Mouse (Mus musculus) forebrain, embryonic 13.5 days (tissue): Measurements from ENCODE around the gene Ccno. TPM values are rescaled to one million over a fixed set of nuclear protein-coding genes. Genes with fewer than 3 reads are reported as not detected.
A peak's percentile ranks its signal among the peaks of the same experiment; 100 is the strongest.
"Not testable (repeated sequence)": the region's sequence is repeated elsewhere in the genome, so short reads cannot be mapped to it uniquely, and the experiment has no call there.

ENCODE experiments used
- ATAC-seq: fragments of 200-750 bp; cut with Nextera tagmentation; 2 replicates; pipeline ENCODE4 v1.8.0; 2017
- H3K27ac ChIP-seq: fragments of 300-500 bp; sonication (generic); 2 replicates; pipeline ENCODE4 v1.5.1; 2015; ENCODE audit warnings: inconsistent platforms, mild to moderate bottlenecking, moderate library complexity
- H3K27me3 ChIP-seq: fragments of 300-500 bp; sonication (generic); 2 replicates; pipeline ENCODE4 v1.6.1; 2015; ENCODE audit warnings: mild to moderate bottlenecking, inconsistent platforms
- H3K36me3 ChIP-seq: fragments of 300-500 bp; sonication (generic); 2 replicates; pipeline ENCODE4 v1.6.1; 2015; ENCODE audit warnings: mild to moderate bottlenecking, inconsistent platforms; ENCODE audit not compliant: poor library complexity, severe bottlenecking
- H3K4me1 ChIP-seq: fragments of 300-500 bp; sonication (generic); 2 replicates; pipeline ENCODE4 v1.6.1; 2015; ENCODE audit warnings: inconsistent platforms
- H3K4me2 ChIP-seq: fragments of 300-500 bp; sonication (generic); 2 replicates; pipeline ENCODE4 v1.6.1; 2015; ENCODE audit warnings: inconsistent platforms, mild to moderate bottlenecking, moderate library complexity
- H3K4me3 ChIP-seq: fragments of 300-500 bp; sonication (generic); 2 replicates; pipeline ENCODE4 v1.5.1; 2015; ENCODE audit warnings: mild to moderate bottlenecking, inconsistent platforms
- H3K9ac ChIP-seq: fragments of 300-500 bp; sonication (generic); 2 replicates; pipeline ENCODE4 v1.6.1; 2015; ENCODE audit warnings: mild to moderate bottlenecking, inconsistent platforms
- H3K9me3 ChIP-seq: fragments of 300-500 bp; sonication (generic); replicated peaks from 2 replicates; pipeline ENCODE4 v1.6.1; 2016; ENCODE audit warnings: inconsistent platforms
- WGBS: fragments of 180-500 bp; shearing (Covaris S2); methylation state at CpG from one replicate; pipeline ENCODE4 v1.1.7; 2015; 5-methylcytosine and 5-hydroxymethylcytosine counted together
- polyA plus RNA-seq: library from polyadenylated mRNA; unstranded; fragments of >200 nt; fragmentation: Nextera tagmentation; extraction: Ambion mirVana; gene quantifications from 2 replicates; pipeline ENCODE4 v1.2.1, GENCODE M21; 2015

Gene Ccno
- polyA plus RNA-seq, 1 experiment from 2014 or later = 1.9 TPM

- WGBS = 58% methylated on average over 20 of the region's 20 CpGs
- H3K27ac ChIP-seq, H3K9ac ChIP-seq, H3K9me3 ChIP-seq, H3K4me3 ChIP-seq, H3K36me3 ChIP-seq, H3K27me3 ChIP-seq, H3K4me1 ChIP-seq: not testable (repeated sequence)
- ATAC-seq = peak; percentile 91; the same call in 1 of the 2 replicates
- peak overlapping the region; percentile 19; the same call in 1 of the 2 replicates for H3K4me2 ChIP-seq
These were observed 25.8 kb downstream of the Ccno start for GRCm38 (mm10) chr13:113013174-113013953.

GRCm38 (mm10) chr13:113021521-113021920, 33.9 kb downstream of the Ccno start:
- no peak for ATAC-seq
- H3K36me3 ChIP-seq = no peaks in the 10 kb centered on the region
- H3K27ac ChIP-seq = no peak overlapping the region

DNA sequence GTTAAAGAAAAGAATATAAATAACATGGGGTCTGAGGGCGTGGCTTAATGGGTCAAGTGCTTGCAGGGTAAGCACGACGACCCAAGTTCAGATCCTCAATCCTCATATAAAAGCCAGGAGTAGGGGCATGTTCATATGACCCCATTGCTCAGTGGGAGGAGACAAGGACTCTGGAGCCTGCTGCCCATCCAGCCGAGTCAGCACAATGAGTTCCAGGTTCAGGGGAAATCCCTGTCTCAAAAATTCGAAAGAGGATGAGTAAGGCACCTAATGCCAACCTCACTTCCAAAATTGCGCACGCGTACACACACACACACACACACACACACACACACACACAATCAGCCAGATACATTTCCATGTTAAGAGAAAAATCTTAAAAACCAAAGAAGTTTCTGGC, 34.9 kb downstream of the Ccno start:
- no peak for ATAC-seq
- H3K36me3 ChIP-seq = no peaks in the 10 kb centered on the region
- H3K9ac ChIP-seq = no peak overlapping the region
- H3K4me1 ChIP-seq = no peaks in the 10 kb centered on the region
- H3K27ac ChIP-seq = no peak overlapping the region
- no peaks in the 10 kb centered on the region for H3K9me3 ChIP-seq
- no peak overlapping the region for H3K4me3 ChIP-seq
- H3K27me3 ChIP-seq = peaks cover 2% of the 10 kb centered on the region; the same call in 1 of the 2 replicates
- no peak overlapping the region for H3K4me2 ChIP-seq
- WGBS = 75% methylated on average over 8 of the region's 8 CpGs

More at GRCm38 (mm10) chr13:113021521-113021920, 33.9 kb downstream of the Ccno start:
- Histone ChIP-seq H3K27me3 (peaks cover 2% of the 10 kb centered on the region; the same call in 1 of the 2 replicates), H3K4me3 (no peak overlapping the region), H3K9ac (no peak overlapping the region), H3K9me3 (no peaks in the 10 kb centered on the region), H3K4me2 (no peak overlapping the region), H3K4me1 (no peaks in the 10 kb centered on the region)
- 85% methylated on average over 2 of the region's 2 CpGs for WGBS

- no peak overlapping the region for H3K4me2 ChIP-seq
- peaks cover 9% of the 10 kb centered on the region; the same call in 1 of the 2 replicates for H3K27me3 ChIP-seq
- H3K4me3 ChIP-seq = no peak overlapping the region
- 85% methylated on average over 17 of the region's 17 CpGs for WGBS
- H3K4me1 ChIP-seq = no peaks in the 10 kb centered on the region
- H3K9ac ChIP-seq = no peak overlapping the region
- H3K9me3 ChIP-seq = no peaks in the 10 kb centered on the region
- no peak overlapping the region for H3K27ac ChIP-seq
- ATAC-seq = no peak
- H3K36me3 ChIP-seq = no peaks in the 10 kb centered on the region
These were observed 35.9 kb downstream of the Ccno start for GRCm38 (mm10) chr13:113023274-113024143.

DNA sequence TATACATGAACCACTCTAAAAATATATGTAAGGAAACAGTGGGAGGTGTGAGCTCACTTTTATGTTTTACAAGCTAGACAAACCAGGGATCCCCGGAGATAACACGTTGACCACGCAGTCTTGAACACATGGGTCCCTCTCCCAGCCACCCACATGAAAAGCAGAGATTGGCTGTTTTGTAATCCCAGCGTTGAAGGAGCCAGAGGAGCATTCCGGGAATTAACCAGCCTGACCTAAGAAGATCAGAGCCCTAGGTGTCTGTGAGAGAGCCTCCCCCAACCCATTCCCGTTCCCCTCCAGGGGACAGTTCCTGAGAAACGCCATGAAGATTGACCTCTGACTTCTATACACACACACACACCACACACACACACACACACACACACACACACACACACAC, 43.7 kb downstream of the Ccno start:
- whole genome bisulfite sequencing = 2% methylated on average over 7 of the region's 7 CpGs
- peak overlapping the region; percentile 56 for H3K4me3 ChIP-seq
- H3K4me2 ChIP-seq = peak overlapping the region; percentile 77
- peaks cover 24% of the 10 kb centered on the region for H3K4me1 ChIP-seq
- H3K27ac ChIP-seq = no peak overlapping the region
- no peaks in the 10 kb centered on the region for H3K9me3 ChIP-seq
- H3K27me3 ChIP-seq = peaks cover 59% of the 10 kb centered on the region
- peak; percentile 0; the same call in 1 of the 2 replicates for ATAC-seq
- H3K36me3 ChIP-seq = no peaks in the 10 kb centered on the region
- H3K9ac ChIP-seq = 0 out of 2 replicates have a peak overlapping the region, but pooled peaks have one; percentile 71

DNA sequence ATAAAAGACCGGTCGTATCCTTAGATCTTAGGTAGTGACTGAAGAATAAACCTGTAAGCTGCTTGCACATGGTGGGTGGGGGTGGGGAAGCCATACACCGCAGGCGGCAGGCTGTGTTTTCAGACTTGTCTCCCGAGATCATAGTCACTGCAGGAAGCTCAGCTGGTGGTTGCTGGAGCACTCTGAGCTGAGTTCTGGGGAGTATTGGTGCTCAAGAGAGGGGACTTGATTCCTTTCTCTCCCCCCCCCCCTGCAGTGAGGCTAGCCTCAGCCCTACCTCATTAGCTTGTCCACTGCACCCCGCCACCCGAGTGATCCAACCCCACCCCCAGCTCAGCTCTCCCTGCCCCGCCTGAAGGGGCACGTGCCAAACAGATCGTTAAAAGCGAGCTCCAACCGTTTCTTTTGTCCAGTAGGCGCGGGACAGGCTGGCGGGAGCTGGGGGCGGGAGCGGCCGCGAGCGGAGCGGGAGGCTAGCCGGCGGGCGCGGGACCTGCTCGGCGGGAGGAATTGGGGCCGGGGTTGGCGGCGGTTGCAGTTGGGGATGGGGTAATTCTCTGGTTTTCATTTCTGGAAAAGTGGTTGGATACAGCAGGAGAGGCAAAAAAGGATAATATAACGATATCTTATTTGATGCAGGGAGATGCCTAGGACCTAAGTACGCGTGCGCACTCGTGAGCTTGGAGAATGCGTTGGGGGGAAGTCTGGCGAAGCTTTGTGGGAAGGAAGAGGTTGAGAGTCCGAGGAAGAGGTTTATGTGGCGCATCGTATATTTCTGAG, 44.4 kb downstream of the Ccno start:
- Histone ChIP-seq H3K27me3 (peaks cover 59% of the 10 kb centered on the region), H3K9me3 (no peaks in the 10 kb centered on the region)
- WGBS = under 1% methylated on average over 40 of the region's 40 CpGs

GRCm38 (mm10) chr13:113032831-113033230, 45.2 kb downstream of the Ccno start:
- H3K4me1 ChIP-seq = peaks cover 24% of the 10 kb centered on the region
- no peaks in the 10 kb centered on the region for H3K9me3 ChIP-seq
- peak overlapping the region; percentile 77; the same call in 1 of the 2 replicates for H3K4me2 ChIP-seq
- no peak overlapping the region for H3K9ac ChIP-seq
- H3K27me3 ChIP-seq = peaks cover 62% of the 10 kb centered on the region
- H3K4me3 ChIP-seq = no peak overlapping the region
- H3K36me3 ChIP-seq = no peaks in the 10 kb centered on the region
- no peak for ATAC-seq
- no peak overlapping the region for H3K27ac ChIP-seq

More for the DNA sequence above, 44.4 kb downstream of the Ccno start:
- H3K27ac ChIP-seq = 0 out of 2 replicates have a peak overlapping the region, but pooled peaks have one; percentile 10
- peak; percentile 57 for ATAC-seq
- H3K4me2 ChIP-seq = peak overlapping the region; percentile 77
- peak overlapping the region; percentile 56 for H3K4me3 ChIP-seq
- H3K9ac ChIP-seq = peak overlapping the region; percentile 71
- H3K36me3 ChIP-seq = no peaks in the 10 kb centered on the region
- peaks cover 24% of the 10 kb centered on the region for H3K4me1 ChIP-seq

DNA sequence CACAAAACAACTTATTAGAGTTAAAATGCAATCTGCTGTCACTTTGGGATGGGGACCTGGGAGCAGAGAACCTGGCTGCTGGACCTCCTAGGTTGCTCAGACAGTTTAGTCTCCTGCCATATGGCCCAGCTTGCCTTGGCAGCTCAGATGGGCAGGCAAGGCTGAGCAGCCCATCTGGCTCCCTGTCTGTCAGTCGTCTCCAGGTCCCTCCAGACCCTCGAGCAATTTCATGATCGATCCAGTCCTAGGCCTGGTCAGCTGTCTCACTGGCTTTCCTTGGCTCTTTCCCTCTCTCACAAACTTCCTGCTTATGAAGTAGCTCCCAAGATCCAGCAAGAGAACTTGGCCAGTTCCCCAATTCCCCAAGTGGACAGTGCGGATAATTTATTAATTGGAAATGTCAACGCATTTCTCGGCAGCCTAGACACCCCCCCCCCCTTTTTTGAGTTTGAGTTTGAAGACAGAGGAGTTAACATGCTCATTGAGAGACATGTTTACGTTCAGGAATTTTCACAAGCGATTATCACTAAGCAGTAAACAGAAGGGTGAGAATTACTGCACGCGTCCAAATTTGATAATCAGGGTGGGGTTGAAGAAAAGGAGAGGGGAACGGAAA, 46.8 kb downstream of the Ccno start:
- Histone ChIP-seq H3K4me1 (peaks cover 24% of the 10 kb centered on the region), H3K36me3 (no peaks in the 10 kb centered on the region), H3K9me3 (no peaks in the 10 kb centered on the region), H3K27ac (no peak overlapping the region), H3K4me2 (peak overlapping the region; percentile 97), H3K9ac (peak overlapping the region; percentile 70; the same call in 1 of the 2 replicates), H3K4me3 (peak overlapping the region; percentile 55), H3K27me3 (peaks cover 48% of the 10 kb centered on the region)
- 1% methylated on average over 11 of the region's 11 CpGs for WGBS
- peak; percentile 57; the same call in 1 of the 2 replicates for ATAC-seq

- ATAC-seq = peak; percentile 40; the same call in 1 of the 2 replicates
- whole genome bisulfite sequencing = under 1% methylated on average over 46 of the region's 46 CpGs
- no peak within 1 kb of the TSS for H3K27ac ChIP-seq
- no peaks in the 10 kb centered on the region for H3K36me3 ChIP-seq
- no peaks in the 10 kb centered on the region for H3K9me3 ChIP-seq
- H3K9ac ChIP-seq = peak within 1 kb of the TSS; percentile 70
- H3K4me2 ChIP-seq = peak within 1 kb of the TSS; percentile 97
- H3K27me3 ChIP-seq = peaks cover 44% of the 10 kb centered on the region
- H3K4me3 ChIP-seq = peak within 1 kb of the TSS; percentile 55
- H3K4me1 ChIP-seq = peaks cover 24% of the 10 kb centered on the region
These were observed 47.4 kb downstream of the Ccno start, which contains the start of gene Cdc20b for GRCm38 (mm10) chr13:113034950-113035421. Cdc20b (plus strand) TSS chr13:113035111.

DNA sequence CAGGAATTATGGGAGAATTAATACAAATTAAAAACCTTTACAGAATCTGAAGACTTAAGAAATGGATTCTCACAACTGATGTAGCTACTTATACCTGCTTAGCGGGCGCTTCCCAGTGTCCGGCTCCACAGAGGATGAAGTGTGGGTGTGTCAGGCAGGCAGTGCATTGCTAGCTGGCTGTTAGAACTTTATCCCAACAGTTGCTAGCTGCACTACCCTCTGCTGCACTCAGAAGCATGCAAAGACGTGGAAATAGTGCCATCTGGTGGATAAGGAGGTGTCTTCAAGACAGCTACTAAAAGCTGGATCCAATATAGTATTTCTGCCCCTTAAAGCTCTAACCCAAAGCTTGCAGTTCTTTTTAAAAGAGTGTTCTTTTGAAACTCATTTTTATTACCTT, 48.2 kb downstream of the Ccno start:
- Histone ChIP-seq H3K36me3 (no peaks in the 10 kb centered on the region), H3K4me1 (peaks cover 24% of the 10 kb centered on the region), H3K27me3 (peaks cover 39% of the 10 kb centered on the region), H3K9ac (no peak overlapping the region), H3K4me2 (peak overlapping the region; percentile 97), H3K9me3 (no peaks in the 10 kb centered on the region), H3K27ac (no peak overlapping the region), H3K4me3 (peak overlapping the region; percentile 55)
- ATAC-seq = peak; percentile 83
- WGBS = 2% methylated on average over 4 of the region's 4 CpGs
